Mouse (Mus musculus) hindbrain, embryonic 11.5 days (tissue): ENCODE measurements around the gene Dpysl5. TPM values are rescaled to one million over a fixed set of nuclear protein-coding genes. Genes with fewer than 3 reads are reported as not detected.
A peak's percentile ranks its signal among the peaks of the same experiment; 100 is the strongest.

Source experiments
- ATAC-seq: fragments of 200-750 bp; cut with Nextera tagmentation; 2 replicates; pipeline ENCODE4 v1.8.0; 2017; ENCODE audit warnings: mild to moderate bottlenecking, moderate TSS enrichment, moderate library complexity; ENCODE audit not compliant: low FRiP score
- DNase-seq: peaks from one replicate; pipeline ENCODE4 v3.0.0-alpha.2; 2015; ENCODE audit warnings: low spot score
- H3K27ac ChIP-seq: fragments of 300-500 bp; sonication (generic); 2 replicates; pipeline ENCODE4 v1.5.1; 2014; ENCODE audit warnings: mild to moderate bottlenecking, low read depth, low read length
- H3K27me3 ChIP-seq: fragments of 300-500 bp; sonication (generic); 2 replicates; pipeline ENCODE4 v1.6.1; 2014; ENCODE audit warnings: mild to moderate bottlenecking, low read length, moderate library complexity, mixed read lengths; ENCODE audit not compliant: control insufficient read depth, insufficient read depth
- H3K36me3 ChIP-seq: fragments of 300-500 bp; sonication (generic); 2 replicates; pipeline ENCODE4 v1.6.1; 2014; ENCODE audit warnings: mild to moderate bottlenecking, low read length, moderate library complexity, mixed read lengths; ENCODE audit not compliant: control insufficient read depth, insufficient read depth
- H3K4me1 ChIP-seq: fragments of 300-500 bp; sonication (generic); replicated peaks from 2 replicates; pipeline ENCODE4 v1.6.1; 2014; ENCODE audit warnings: low read length, mixed read lengths; ENCODE audit not compliant: control insufficient read depth, insufficient read depth
- H3K4me2 ChIP-seq: fragments of 300-500 bp; sonication (generic); replicated peaks from 2 replicates; pipeline ENCODE4 v1.6.1; 2014; ENCODE audit warnings: mild to moderate bottlenecking, low read depth, low read length
- H3K4me3 ChIP-seq: fragments of 300-500 bp; sonication (generic); 2 replicates; pipeline ENCODE4 v1.5.1; 2014; ENCODE audit warnings: low read depth, low read length
- H3K9ac ChIP-seq: fragments of 300-500 bp; sonication (generic); 2 replicates; pipeline ENCODE4 v1.6.1; 2014; ENCODE audit warnings: low read depth, low read length
- H3K9me3 ChIP-seq: fragments of 300-500 bp; sonication (generic); 2 replicates; pipeline ENCODE4 v1.6.1; 2016; ENCODE audit warnings: low read length; ENCODE audit not compliant: control insufficient read depth
- WGBS: fragments of 180-500 bp; shearing (Covaris S2); extraction: QIAGEN DNeasy Blood & Tissue Kit; methylation state at CpG from one replicate; pipeline ENCODE4 v1.1.7; 2014; 5-methylcytosine and 5-hydroxymethylcytosine counted together
- polyA plus RNA-seq: library from polyadenylated mRNA; unstranded; fragments of >200 nt; fragmentation: Nextera tagmentation; extraction: Ambion mirVana; gene quantifications from 2 replicates; pipeline ENCODE4 v1.2.1, GENCODE M21; 2014

The Dpysl5 gene
- polyA plus RNA-seq, result 86.1 and 90.1 TPM in 2 replicates

DNA sequence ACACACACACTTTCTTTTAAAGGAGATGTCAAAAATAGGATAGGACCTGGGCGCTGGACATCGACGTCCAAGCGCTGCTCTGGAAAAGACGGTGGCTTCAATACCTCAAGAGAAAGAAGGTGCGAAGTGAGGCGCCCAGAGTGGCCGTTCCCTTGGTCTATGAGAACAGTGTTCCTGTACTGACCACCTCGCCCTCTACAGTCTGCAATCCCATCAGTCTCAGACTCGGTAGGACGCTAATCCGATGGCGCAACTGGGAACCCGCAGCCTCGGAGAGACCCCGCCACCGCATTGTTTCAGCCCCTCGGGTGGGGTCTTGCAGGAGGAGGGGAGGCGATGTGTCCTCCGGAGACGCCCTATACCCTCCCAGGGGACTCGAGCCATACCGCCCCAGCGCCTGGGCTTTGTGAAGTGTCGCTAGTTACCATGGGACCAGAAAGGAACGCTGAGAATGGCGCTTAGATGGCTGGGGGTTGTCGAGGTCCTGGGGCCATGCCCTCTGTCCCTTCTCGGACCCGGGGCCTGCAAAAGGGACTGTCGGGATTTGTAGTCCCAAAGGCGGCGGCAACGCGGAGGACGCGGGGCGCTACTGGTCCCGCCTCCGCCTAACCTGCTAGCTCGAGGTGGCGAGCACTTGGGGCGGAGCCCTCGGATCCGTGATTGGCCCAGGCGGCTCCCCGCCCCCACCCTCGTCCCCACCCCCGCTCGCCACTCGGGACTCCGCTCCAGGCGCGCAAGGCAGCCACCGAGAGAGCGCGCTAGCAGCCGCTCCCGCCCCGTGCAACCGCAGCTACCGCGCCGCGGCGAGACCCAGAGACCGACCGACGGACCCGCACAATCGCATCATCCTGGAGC, at the start of gene Dpysl5:
TSS of gene Dpysl5 (plus strand) at position 418 of the 855 bp plus-strand sequence.
- peaks cover 4% of the 10 kb centered on the region; the same call in 1 of the 2 replicates for H3K27me3 ChIP-seq
- under 1% methylated on average over 59 of the region's 71 CpGs for WGBS
- no peaks in the 10 kb centered on the region for H3K9me3 ChIP-seq
- peak within 1 kb of the TSS; percentile 81 for H3K4me2 ChIP-seq
- peak within 1 kb of the TSS; percentile 83 for H3K4me3 ChIP-seq
- DNase-seq (peak; percentile 91), ATAC-seq (peak; percentile 88)
- peak within 1 kb of the TSS; percentile 94 for H3K9ac ChIP-seq
- H3K27ac ChIP-seq, result peak within 1 kb of the TSS; percentile 94
- no peaks in the 10 kb centered on the region; the same call in 1 of the 2 replicates for H3K4me1 ChIP-seq
- no peaks in the 10 kb centered on the region for H3K36me3 ChIP-seq

GRCm38 (mm10) chr5:30665360-30665759, 46.0 kb upstream of the Dpysl5 start:
- 87% methylated on average over 9 of the region's 9 CpGs for WGBS
- H3K4me3 ChIP-seq, result no peak overlapping the region
- DNase-seq, result no peak

DNA sequence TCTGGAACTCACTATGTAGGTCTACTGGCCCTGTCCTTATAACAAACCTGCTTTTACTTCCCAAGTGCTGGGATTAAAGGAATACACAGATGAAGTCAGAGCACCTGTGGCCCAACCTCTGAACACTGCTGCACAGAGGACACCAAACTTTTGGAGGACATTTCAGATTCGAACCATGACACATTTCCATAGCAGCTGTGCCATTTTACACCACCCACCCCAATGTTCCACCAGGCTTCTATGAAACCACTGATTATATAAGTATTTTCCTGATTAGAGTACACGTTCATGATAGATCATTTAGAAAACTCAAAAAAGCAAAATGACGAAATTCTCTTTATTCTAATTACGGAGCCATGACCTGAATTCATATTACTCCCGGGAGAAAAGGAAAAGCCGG, 45.4 kb upstream of the Dpysl5 start:
- H3K9ac ChIP-seq, result peak overlapping the region; percentile 56; the same call in 1 of the 2 replicates
- no peaks in the 10 kb centered on the region for H3K9me3 ChIP-seq
- no peaks in the 10 kb centered on the region; the same call in 1 of the 2 replicates for H3K36me3 ChIP-seq
- WGBS, result 71% methylated on average over 6 of the region's 6 CpGs
- DNase-seq (no peak), ATAC-seq (no peak)
- peak overlapping the region; percentile 51 for H3K4me2 ChIP-seq
- peak overlapping the region; percentile 75; the same call in 1 of the 2 replicates for H3K4me3 ChIP-seq
- H3K27ac ChIP-seq, result no peak overlapping the region
- no peaks in the 10 kb centered on the region for H3K27me3 ChIP-seq
- H3K4me1 ChIP-seq, result peaks cover 3% of the 10 kb centered on the region

More at GRCm38 (mm10) chr5:30665360-30665759, 46.0 kb upstream of the Dpysl5 start:
- no peaks in the 10 kb centered on the region for H3K27me3 ChIP-seq
- H3K27ac ChIP-seq, result no peak overlapping the region
- H3K9ac ChIP-seq, result no peak overlapping the region
- no peak overlapping the region for H3K4me2 ChIP-seq
- no peaks in the 10 kb centered on the region; the same call in 1 of the 2 replicates for H3K36me3 ChIP-seq
- H3K9me3 ChIP-seq, result no peaks in the 10 kb centered on the region
- no peak for ATAC-seq
- H3K4me1 ChIP-seq, result peaks cover 3% of the 10 kb centered on the region

GRCm38 (mm10) chr5:30666391-30667195, 44.8 kb upstream of the Dpysl5 start, which contains the start of gene Cenpa:
TSS of gene Cenpa (plus strand) at chr5:30666777.
- ATAC-seq (peak; percentile 95), DNase-seq (peak; percentile 88)
- H3K9me3 ChIP-seq, result no peaks in the 10 kb centered on the region
- no peaks in the 10 kb centered on the region; the same call in 1 of the 2 replicates for H3K36me3 ChIP-seq
- H3K4me1 ChIP-seq, result peaks cover 3% of the 10 kb centered on the region
- peak within 1 kb of the TSS; percentile 68 for H3K9ac ChIP-seq
- H3K27me3 ChIP-seq, result no peaks in the 10 kb centered on the region
- peak within 1 kb of the TSS; percentile 75 for H3K4me3 ChIP-seq
- H3K4me2 ChIP-seq, result peak within 1 kb of the TSS; percentile 51
- under 1% methylated on average over 40 of the region's 40 CpGs for WGBS
- 0 out of 2 replicates have a peak within 1 kb of the TSS, but pooled peaks have one; percentile 25 for H3K27ac ChIP-seq

GRCm38 (mm10) chr5:30667215-30667614, 44.1 kb upstream of the Dpysl5 start:
- DNase-seq (peak; percentile 21), ATAC-seq (no peak)
- Histone ChIP-seq H3K4me2 (peak overlapping the region; percentile 51), H3K27me3 (no peaks in the 10 kb centered on the region), H3K36me3 (no peaks in the 10 kb centered on the region; the same call in 1 of the 2 replicates), H3K4me3 (peak overlapping the region; percentile 75), H3K4me1 (peaks cover 3% of the 10 kb centered on the region), H3K9me3 (no peaks in the 10 kb centered on the region), H3K9ac (peak overlapping the region; percentile 68), H3K27ac (no peak overlapping the region)
- WGBS, result under 1% methylated on average over 13 of the region's 13 CpGs

- H3K9ac ChIP-seq, result peak overlapping the region; percentile 68
- DNase-seq (peak; percentile 18), ATAC-seq (no peak)
- H3K27me3 ChIP-seq, result no peaks in the 10 kb centered on the region
- no peak overlapping the region for H3K27ac ChIP-seq
- WGBS, result 15% methylated on average over 3 of the region's 3 CpGs
- H3K4me1 ChIP-seq, result peaks cover 3% of the 10 kb centered on the region
- peak overlapping the region; percentile 75 for H3K4me3 ChIP-seq
- peak overlapping the region; percentile 51 for H3K4me2 ChIP-seq
- no peaks in the 10 kb centered on the region; the same call in 1 of the 2 replicates for H3K36me3 ChIP-seq
- H3K9me3 ChIP-seq, result no peaks in the 10 kb centered on the region
Observed at GRCm38 (mm10) chr5:30667686-30668085, 43.7 kb upstream of the Dpysl5 start.

DNA sequence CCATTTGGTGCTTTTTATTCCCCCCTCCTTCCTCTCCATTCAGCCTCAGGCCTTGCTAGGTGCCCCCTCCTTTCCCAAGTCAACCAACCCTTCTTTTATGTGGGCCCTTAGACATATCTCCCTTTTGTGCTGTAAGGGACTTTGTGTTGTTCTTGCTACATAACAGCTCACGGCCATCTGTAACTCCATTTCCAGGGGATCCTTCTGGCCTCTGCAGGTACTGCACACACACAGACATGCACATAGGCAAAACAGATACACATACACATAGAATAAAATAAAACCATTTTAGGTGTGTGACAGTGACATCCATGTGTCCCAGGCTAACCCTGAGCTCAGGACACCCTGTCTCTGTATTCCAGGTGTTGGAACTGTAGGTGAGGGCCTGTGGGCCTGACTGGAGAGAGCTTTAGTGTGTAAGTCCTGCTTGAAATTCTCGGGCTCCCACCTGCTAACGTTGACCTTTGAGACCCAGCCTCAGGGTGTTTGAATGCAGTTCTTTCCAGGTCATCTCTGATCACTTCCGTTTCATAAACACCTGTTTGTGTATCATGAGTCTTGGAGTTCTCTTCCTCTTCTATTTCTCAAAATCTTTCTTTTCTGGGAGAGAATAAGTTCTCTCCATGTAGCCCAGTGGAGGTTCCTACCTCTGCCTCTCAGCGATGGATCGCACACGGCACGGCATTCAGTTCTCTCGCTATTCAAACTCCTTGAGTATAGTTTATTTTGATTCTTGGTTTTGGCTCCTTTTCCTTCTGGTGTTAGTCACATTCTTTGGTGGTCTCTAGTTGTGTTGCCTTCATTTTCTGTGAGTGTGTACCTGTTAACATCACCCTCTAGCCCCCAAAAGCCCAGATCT, 42.5 kb upstream of the Dpysl5 start:
- 92% methylated on average over 9 of the region's 9 CpGs for WGBS
- Histone ChIP-seq H3K9ac (no peak overlapping the region), H3K4me1 (peaks cover 3% of the 10 kb centered on the region), H3K36me3 (no peaks in the 10 kb centered on the region; the same call in 1 of the 2 replicates), H3K27ac (no peak overlapping the region), H3K4me3 (no peak overlapping the region), H3K4me2 (peak overlapping the region; percentile 51; the same call in 1 of the 2 replicates), H3K27me3 (no peaks in the 10 kb centered on the region), H3K9me3 (no peaks in the 10 kb centered on the region)
- DNase-seq (no peak), ATAC-seq (no peak)

GRCm38 (mm10) chr5:30669496-30669830, 41.9 kb upstream of the Dpysl5 start:
- H3K9ac ChIP-seq, result no peak overlapping the region

More at GRCm38 (mm10) chr5:30669496-30669830, 41.9 kb upstream of the Dpysl5 start:
- ATAC-seq, result no peak
- H3K4me2 ChIP-seq, result no peak overlapping the region
- no peaks in the 10 kb centered on the region for H3K9me3 ChIP-seq
- H3K4me3 ChIP-seq, result no peak overlapping the region
- no peak for DNase-seq
- H3K36me3 ChIP-seq, result no peaks in the 10 kb centered on the region; the same call in 1 of the 2 replicates
- H3K27me3 ChIP-seq, result no peaks in the 10 kb centered on the region
- H3K27ac ChIP-seq, result no peak overlapping the region
- peaks cover 3% of the 10 kb centered on the region for H3K4me1 ChIP-seq
- 95% methylated on average over 3 of the region's 3 CpGs for WGBS
